Mouse (Mus musculus): ENCODE measurements around the gene Vkorc1l1. TPM values are rescaled to one million over a fixed set of nuclear protein-coding genes. Genes with fewer than 3 reads are reported as not detected.

Vkorc1l1 gene
- polyA plus RNA-seq, 1 experiment from 2014 or later = 40.9 TPM

DNA sequence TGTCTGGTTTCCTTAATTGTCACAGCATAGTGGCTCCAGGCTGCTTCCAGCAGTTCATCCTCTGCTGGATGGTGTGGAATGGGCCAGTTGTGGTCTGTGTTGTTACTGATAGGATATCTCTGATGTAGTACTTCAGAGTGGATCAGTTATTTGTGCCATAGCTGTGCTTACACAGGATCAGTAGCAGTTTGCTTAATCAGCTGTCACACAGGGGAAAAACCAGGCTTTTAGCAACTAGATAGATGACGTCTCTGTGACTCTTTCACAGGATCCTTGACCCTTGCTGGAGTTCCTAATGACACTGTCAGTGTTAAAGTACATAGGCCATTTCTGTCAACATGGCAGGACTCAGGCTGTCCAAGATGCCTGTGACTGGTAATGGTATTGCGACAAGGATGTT, 92.1 kb downstream of the Vkorc1l1 start:
- no peaks in the 10 kb centered on the region for H3K27me3 ChIP-seq
- H3K27ac ChIP-seq = no peak overlapping the region
- H3K9ac ChIP-seq = no peak overlapping the region
- peaks cover 20% of the 10 kb centered on the region for H3K36me3 ChIP-seq
- no peaks in the 10 kb centered on the region for H3K9me3 ChIP-seq (replicated peaks)
- no peak overlapping the region for H3K4me3 ChIP-seq
- WGBS = 85% methylated on average over 2 of the region's 2 CpGs
- H3K4me2 ChIP-seq (replicated peaks) = no peak overlapping the region
- ATAC-seq (ENCODE audit: low FRiP score) = no peak
- H3K4me1 ChIP-seq = peaks cover 9% of the 10 kb centered on the region

Other genes with a start within 250 kb of the Vkorc1l1 start
- not detected in 2 replicates for gene Sept14, start 233.5 kb upstream of the Vkorc1l1 start, polyA plus RNA-seq (2016; fragmentation: Nextera tagmentation; extraction: Ambion mirVana)
- 149 and 151 TPM in 2 replicates for gene Mrps17, start 226.5 kb upstream of the Vkorc1l1 start, polyA plus RNA-seq (2016; fragmentation: Nextera tagmentation; extraction: Ambion mirVana)
- 81.7 and 94.6 TPM in 2 replicates for gene Nipsnap2, start 216.9 kb upstream of the Vkorc1l1 start, polyA plus RNA-seq (2016; fragmentation: Nextera tagmentation; extraction: Ambion mirVana)
- 35.3 and 36.4 TPM in 2 replicates for gene Psph, start 154.5 kb upstream of the Vkorc1l1 start, polyA plus RNA-seq (2016; fragmentation: Nextera tagmentation; extraction: Ambion mirVana)
- gene Sumf2, start 95.0 kb upstream of the Vkorc1l1 start, polyA plus RNA-seq (2016; fragmentation: Nextera tagmentation; extraction: Ambion mirVana) = 56.8 and 61.3 TPM in 2 replicates
- gene Chchd2, start 54.5 kb upstream of the Vkorc1l1 start, polyA plus RNA-seq (2016; fragmentation: Nextera tagmentation; extraction: Ambion mirVana) = 714 and 768 TPM in 2 replicates
- 10.9 and 12.4 TPM in 2 replicates for gene Zbed5, start 46.2 kb upstream of the Vkorc1l1 start, polyA plus RNA-seq (2016; fragmentation: Nextera tagmentation; extraction: Ambion mirVana)
- gene Phkg1, start 43.4 kb upstream of the Vkorc1l1 start, polyA plus RNA-seq (2016; fragmentation: Nextera tagmentation; extraction: Ambion mirVana) = 0.34 and 0.46 TPM in 2 replicates
- gene Nupr1l, start 33.4 kb upstream of the Vkorc1l1 start, polyA plus RNA-seq (2016; fragmentation: Nextera tagmentation; extraction: Ambion mirVana) = 4.7 and 6.6 TPM in 2 replicates
- 31.4 and 31.5 TPM in 2 replicates for gene Gusb, start 61.1 kb downstream of the Vkorc1l1 start, polyA plus RNA-seq (2016; fragmentation: Nextera tagmentation; extraction: Ambion mirVana)
- 23.5 and 34.7 TPM in 2 replicates for gene Asl, start 87.3 kb downstream of the Vkorc1l1 start, polyA plus RNA-seq (2016; fragmentation: Nextera tagmentation; extraction: Ambion mirVana)
- 53.3 and 56.0 TPM in 2 replicates for gene Crcp, start 87.3 kb downstream of the Vkorc1l1 start, polyA plus RNA-seq (2016; fragmentation: Nextera tagmentation; extraction: Ambion mirVana)
- gene Tpst1, start 131.4 kb downstream of the Vkorc1l1 start, polyA plus RNA-seq (2016; fragmentation: Nextera tagmentation; extraction: Ambion mirVana) = 57.0 and 62.9 TPM in 2 replicates
- gene Kctd7, start 202.9 kb downstream of the Vkorc1l1 start, polyA plus RNA-seq (2016; fragmentation: Nextera tagmentation; extraction: Ambion mirVana) = 8.7 and 10.1 TPM in 2 replicates
- 33.3 and 38.2 TPM in 2 replicates for gene Rabgef1, start 229.8 kb downstream of the Vkorc1l1 start, polyA plus RNA-seq (2016; fragmentation: Nextera tagmentation; extraction: Ambion mirVana)

Measured in hindbrain, embryonic 12.5 days (tissue).